Mouse (Mus musculus) monocyte, adult 5-6 weeks (primary cell): ENCODE results near the gene Nup50. TPM values are rescaled to one million over a fixed set of nuclear protein-coding genes. Genes with fewer than 3 reads are reported as not detected.
"Not testable (repeated sequence)": the region's sequence is repeated elsewhere in the genome, so short reads cannot be mapped to it uniquely, and the experiment has no call there.

Source experiments
- ATAC-seq: fragments of 153-309, 156-312 bp; replicated peaks from 2 replicates; pipeline ENCODE4 v1.8.0; 2017; ENCODE audit warnings: mild to moderate bottlenecking; ENCODE audit not compliant: low TSS enrichment, insufficient number of reproducible peaks, severe bottlenecking, poor library complexity, low FRiP score
- total RNA-seq: library from RNA; stranded (forward); fragments of 200-1000, 200-491, 200-594 nt; gene quantifications from 3 replicates; pipeline ENCODE4 v1.2.3, GENCODE M21; 2017

The Nup50 gene
- 71.6 to 74.0 TPM (median 73.6 TPM) in 3 replicates for total RNA-seq

GRCm38 (mm10) chr15:84922884-84923507, at the start of gene Nup50:
Nup50 (plus strand) TSS chr15:84923411.
- peak; percentile 87 for ATAC-seq

GRCm38 (mm10) chr15:84873867-84874266, 49.3 kb upstream of the Nup50 start:
- no peak for ATAC-seq

- ATAC-seq = no peak
Observed at GRCm38 (mm10) chr15:84877029-84877815, 46.0 kb upstream of the Nup50 start.

GRCm38 (mm10) chr15:84888066-84888465, 35.1 kb upstream of the Nup50 start:
- ATAC-seq = no peak

GRCm38 (mm10) chr15:84891246-84891645, 32.0 kb upstream of the Nup50 start:
- no peak for ATAC-seq

GRCm38 (mm10) chr15:84891658-84892057, 31.6 kb upstream of the Nup50 start:
- 0 out of 2 replicates have a peak, but pooled peaks have one; percentile 50 for ATAC-seq

- not testable (repeated sequence) for ATAC-seq
Observed at GRCm38 (mm10) chr15:84896216-84896615, 27.0 kb upstream of the Nup50 start.

- ATAC-seq = peak; percentile 66; the same call in 1 of the 2 replicates
Observed at GRCm38 (mm10) chr15:84896664-84897063, 26.5 kb upstream of the Nup50 start.

- no peak for ATAC-seq
Observed at GRCm38 (mm10) chr15:84898077-84898476, 25.1 kb upstream of the Nup50 start.

GRCm38 (mm10) chr15:84903843-84904385, 19.3 kb upstream of the Nup50 start:
- no peak for ATAC-seq

- ATAC-seq = no peak
Observed at GRCm38 (mm10) chr15:84913201-84913600, 10.0 kb upstream of the Nup50 start.

GRCm38 (mm10) chr15:84919938-84920337, 3.3 kb upstream of the Nup50 start, which contains the start of gene Gm29666:
Gm29666 (minus strand) TSS chr15:84920038.
- ATAC-seq = no peak

GRCm38 (mm10) chr15:84923508-84924181, 434 bp downstream of the Nup50 start:
- ATAC-seq = 0 out of 2 replicates have a peak, but pooled peaks have one; percentile 7

GRCm38 (mm10) chr15:84924781-84925315, 1.6 kb downstream of the Nup50 start:
- no peak for ATAC-seq

- no peak for ATAC-seq
Observed at GRCm38 (mm10) chr15:84925495-84926018, 2.3 kb downstream of the Nup50 start.

- no peak for ATAC-seq
Observed at GRCm38 (mm10) chr15:84932351-84932750, 9.1 kb downstream of the Nup50 start.

- no peak for ATAC-seq
Observed at GRCm38 (mm10) chr15:84934901-84935300, 11.7 kb downstream of the Nup50 start.

- ATAC-seq = no peak
Observed at GRCm38 (mm10) chr15:84940102-84940501, 16.9 kb downstream of the Nup50 start.
